Mouse (Mus musculus) midbrain, embryonic 14.5 days (tissue): ENCODE data around the gene Bahcc1. TPM values are rescaled to one million over a fixed set of nuclear protein-coding genes. Genes with fewer than 3 reads are reported as not detected.
A peak's percentile ranks its signal among the peaks of the same experiment; 100 is the strongest.

Experiments
- ATAC-seq: fragments of 200-750 bp; cut with Nextera tagmentation; 2 replicates; pipeline ENCODE4 v1.8.0; 2017; ENCODE audit warnings: moderate number of reproducible peaks, moderate library complexity; ENCODE audit not compliant: low FRiP score, low TSS enrichment
- DNase-seq: peaks from one replicate; pipeline ENCODE4 v3.0.0-alpha.2; 2015
- H3K27ac ChIP-seq: fragments of 300-500 bp; sonication (generic); replicated peaks from 2 replicates; pipeline ENCODE4 v1.5.1; 2014; ENCODE audit warnings: mild to moderate bottlenecking, low read depth, low read length, moderate library complexity
- H3K27me3 ChIP-seq: fragments of 300-500 bp; sonication (generic); 2 replicates; pipeline ENCODE4 v1.6.1; 2014; ENCODE audit warnings: low read length, control low read depth, mixed read lengths; ENCODE audit not compliant: control insufficient read depth, insufficient read depth
- H3K36me3 ChIP-seq: fragments of 300-500 bp; sonication (generic); 2 replicates; pipeline ENCODE4 v1.6.1; 2014; ENCODE audit warnings: low read length, control low read depth; ENCODE audit not compliant: control insufficient read depth, insufficient read depth
- H3K4me1 ChIP-seq: fragments of 300-500 bp; sonication (generic); 2 replicates; pipeline ENCODE4 v1.6.1; 2014; ENCODE audit warnings: mild to moderate bottlenecking, antibody characterized with exemption, low read length, control low read depth; ENCODE audit not compliant: control insufficient read depth, insufficient read depth
- H3K4me2 ChIP-seq: fragments of 300-500 bp; sonication (generic); 2 replicates; pipeline ENCODE4 v1.6.1; 2014; ENCODE audit warnings: mild to moderate bottlenecking, low read length, moderate library complexity
- H3K4me3 ChIP-seq: fragments of 300-500 bp; sonication (generic); replicated peaks from 2 replicates; pipeline ENCODE4 v1.5.1; 2014; ENCODE audit warnings: low read depth, low read length
- H3K9ac ChIP-seq: fragments of 300-500 bp; sonication (generic); replicated peaks from 2 replicates; pipeline ENCODE4 v1.6.1; 2014; ENCODE audit warnings: mild to moderate bottlenecking, low read length, moderate library complexity
- H3K9me3 ChIP-seq: fragments of 300-500 bp; sonication (generic); 2 replicates; pipeline ENCODE4 v1.6.1; 2016; ENCODE audit warnings: low read length, control low read depth, mixed read lengths; ENCODE audit not compliant: control insufficient read depth
- WGBS: fragments of 180-500 bp; shearing (Covaris S2); extraction: QIAGEN DNeasy Blood & Tissue Kit; methylation state at CpG from one replicate; pipeline ENCODE4 v1.1.7; 2014; 5-methylcytosine and 5-hydroxymethylcytosine counted together
- polyA plus RNA-seq: library from polyadenylated mRNA; unstranded; fragments of >200 nt; fragmentation: Nextera tagmentation; extraction: Ambion mirVana; gene quantifications from 2 replicates; pipeline ENCODE4 v1.2.1, GENCODE M21; 2014

The Bahcc1 gene
- polyA plus RNA-seq, 1 experiment from 2014 or later = 25.9 TPM

- Histone ChIP-seq H3K9ac (no peak overlapping the region), H3K4me3 (no peak overlapping the region), H3K36me3 (peaks cover 21% of the 10 kb centered on the region), H3K4me1 (peaks cover 76% of the 10 kb centered on the region), H3K27me3 (no peaks in the 10 kb centered on the region), H3K9me3 (no peaks in the 10 kb centered on the region), H3K4me2 (no peak overlapping the region), H3K27ac (no peak overlapping the region)
- no peak for DNase-seq
- no peak for ATAC-seq
- WGBS = 92% methylated on average over 13 of the region's 13 CpGs
Observed at GRCm38 (mm10) chr11:120257911-120258310, 25.2 kb downstream of the Bahcc1 start.

GRCm38 (mm10) chr11:120258896-120259689, 26.3 kb downstream of the Bahcc1 start:
- no peaks in the 10 kb centered on the region for H3K9me3 ChIP-seq
- no peaks in the 10 kb centered on the region for H3K27me3 ChIP-seq
- H3K4me1 ChIP-seq = peaks cover 75% of the 10 kb centered on the region
- no peak overlapping the region for H3K4me3 ChIP-seq
- H3K27ac ChIP-seq = no peak overlapping the region
- H3K36me3 ChIP-seq = peaks cover 19% of the 10 kb centered on the region
- ATAC-seq (no peak), DNase-seq (no peak)
- no peak overlapping the region for H3K4me2 ChIP-seq
- no peak overlapping the region; the same call in 1 of the 2 replicates for H3K9ac ChIP-seq
- 63% methylated on average over 12 of the region's 12 CpGs for WGBS

GRCm38 (mm10) chr11:120259792-120260768, 27.3 kb downstream of the Bahcc1 start:
- Histone ChIP-seq H3K27ac (peak overlapping the region; percentile 58), H3K9me3 (no peaks in the 10 kb centered on the region), H3K27me3 (no peaks in the 10 kb centered on the region), H3K9ac (no peak overlapping the region; the same call in 1 of the 2 replicates), H3K4me3 (no peak overlapping the region), H3K4me1 (peaks cover 68% of the 10 kb centered on the region), H3K4me2 (no peak overlapping the region), H3K36me3 (peaks cover 18% of the 10 kb centered on the region)
- WGBS = 63% methylated on average over 25 of the region's 25 CpGs
- DNase-seq (peak; percentile 72), ATAC-seq (no peak)

GRCm38 (mm10) chr11:120260769-120261150, 28.0 kb downstream of the Bahcc1 start:
- Histone ChIP-seq H3K9me3 (no peaks in the 10 kb centered on the region), H3K4me1 (peaks cover 64% of the 10 kb centered on the region), H3K27me3 (no peaks in the 10 kb centered on the region), H3K27ac (peak overlapping the region; percentile 58; the same call in 1 of the 2 replicates), H3K4me2 (no peak overlapping the region), H3K9ac (no peak overlapping the region), H3K4me3 (no peak overlapping the region), H3K36me3 (peaks cover 18% of the 10 kb centered on the region)
- 70% methylated on average over 6 of the region's 6 CpGs for WGBS
- no peak for DNase-seq
- no peak for ATAC-seq

GRCm38 (mm10) chr11:120261416-120262355, 28.9 kb downstream of the Bahcc1 start:
- ATAC-seq = peak; percentile 82
- peak; percentile 89 for DNase-seq
- 33% methylated on average over 20 of the region's 20 CpGs for WGBS

GRCm38 (mm10) chr11:120262356-120262901, 29.7 kb downstream of the Bahcc1 start:
- peak; percentile 86 for DNase-seq
- H3K9ac ChIP-seq = no peak overlapping the region
- peaks cover 18% of the 10 kb centered on the region for H3K36me3 ChIP-seq
- 27% methylated on average over 8 of the region's 8 CpGs for WGBS
- no peak overlapping the region for H3K4me2 ChIP-seq
- H3K27ac ChIP-seq = peak overlapping the region; percentile 58
- H3K4me3 ChIP-seq = no peak overlapping the region
- peaks cover 50% of the 10 kb centered on the region for H3K4me1 ChIP-seq
- no peaks in the 10 kb centered on the region for H3K27me3 ChIP-seq
- ATAC-seq = peak; percentile 53
- H3K9me3 ChIP-seq = no peaks in the 10 kb centered on the region

More at GRCm38 (mm10) chr11:120261416-120262355, 28.9 kb downstream of the Bahcc1 start:
- Histone ChIP-seq H3K27me3 (no peaks in the 10 kb centered on the region), H3K27ac (peak overlapping the region; percentile 58), H3K4me2 (peak overlapping the region; percentile 21; the same call in 1 of the 2 replicates), H3K4me3 (no peak overlapping the region), H3K36me3 (peaks cover 18% of the 10 kb centered on the region), H3K9ac (no peak overlapping the region), H3K4me1 (peaks cover 55% of the 10 kb centered on the region), H3K9me3 (no peaks in the 10 kb centered on the region)

- H3K4me2 ChIP-seq = no peak overlapping the region
- DNase-seq = no peak
- peaks cover 54% of the 10 kb centered on the region for H3K4me1 ChIP-seq
- ATAC-seq = no peak
- peaks cover 18% of the 10 kb centered on the region for H3K36me3 ChIP-seq
- H3K9me3 ChIP-seq = no peaks in the 10 kb centered on the region
- H3K4me3 ChIP-seq = no peak overlapping the region
- H3K27me3 ChIP-seq = no peaks in the 10 kb centered on the region
- no peak overlapping the region for H3K27ac ChIP-seq
- no peak overlapping the region for H3K9ac ChIP-seq
- WGBS = 95% methylated on average over 3 of the region's 3 CpGs
Observed at GRCm38 (mm10) chr11:120263176-120263575, 30.4 kb downstream of the Bahcc1 start.
